Mouse (Mus musculus): ENCODE results near the gene Vps33a. TPM values are rescaled to one million over a fixed set of nuclear protein-coding genes. Genes with fewer than 3 reads are reported as not detected.

The Vps33a gene
- polyA plus RNA-seq, 1 experiment from 2014 or later = 44.7 TPM

DNA sequence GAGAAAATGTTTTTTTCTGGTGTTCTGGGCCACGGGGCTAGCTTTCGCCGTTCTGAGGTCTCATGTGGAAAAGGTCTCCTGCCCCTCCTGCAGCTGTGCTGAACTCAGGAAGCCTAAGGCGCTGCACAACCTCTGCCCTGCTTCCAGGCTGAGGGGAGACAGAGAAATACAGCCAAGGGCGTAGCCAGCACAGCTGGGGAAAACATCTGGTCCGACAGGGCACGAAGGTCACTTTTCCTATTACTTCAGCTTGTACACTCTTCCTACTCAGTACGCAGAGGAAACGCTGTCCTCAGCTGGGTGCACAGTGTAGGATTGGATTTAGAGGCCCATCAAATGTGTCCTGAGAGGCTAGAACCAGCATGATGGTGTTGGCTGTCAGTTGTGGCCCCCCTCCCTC is 82.9 kb downstream of the Vps33a start:
- no peak for ATAC-seq
- 68% methylated on average over 9 of the region's 9 CpGs for WGBS
- Histone ChIP-seq H3K4me3 (ENCODE audit: low read depth, low read length) (no peak overlapping the region), H3K4me2 (ENCODE audit: low read length) (no peak overlapping the region), H3K9ac (ENCODE audit: low read depth, low read length) (no peak overlapping the region), H3K27me3 (ENCODE audit: control insufficient read depth, insufficient read depth, low read depth, low read length) (no peaks in the 10 kb centered on the region), H3K36me3 (ENCODE audit: control insufficient read depth, insufficient read depth, low read length) (no peaks in the 10 kb centered on the region), H3K4me1 (ENCODE audit: control insufficient read depth, insufficient read depth, low read length) (peaks cover 7% of the 10 kb centered on the region), H3K27ac (ENCODE audit: low read length) (no peak overlapping the region), H3K9me3 (replicated peaks; ENCODE audit: control insufficient read depth, low read length, poor library complexity, severe bottlenecking) (no peaks in the 10 kb centered on the region)

GRCm38 (mm10) chr5:123489112-123489785 is 83.6 kb downstream of the Vps33a start, which contains the start of the genes Lrrc43 and Il31:
Gene Lrrc43 (plus strand): TSS chr5:123489305.
Gene Il31 (minus strand): TSS chr5:123489489.
- H3K4me2 ChIP-seq (ENCODE audit: low read length) = peak within 1 kb of the TSS; percentile 64
- H3K27me3 ChIP-seq (ENCODE audit: control insufficient read depth, insufficient read depth, low read depth, low read length) = no peaks in the 10 kb centered on the region
- H3K4me1 ChIP-seq (ENCODE audit: control insufficient read depth, insufficient read depth, low read length) = peaks cover 7% of the 10 kb centered on the region
- H3K9me3 ChIP-seq (replicated peaks; ENCODE audit: control insufficient read depth, low read length, poor library complexity, severe bottlenecking) = no peaks in the 10 kb centered on the region
- peak within 1 kb of the TSS; percentile 32 for H3K4me3 ChIP-seq (ENCODE audit: low read depth, low read length)
- 7% methylated on average over 25 of the region's 25 CpGs for WGBS
- no peak within 1 kb of the TSS for H3K27ac ChIP-seq (ENCODE audit: low read length)
- H3K36me3 ChIP-seq (ENCODE audit: control insufficient read depth, insufficient read depth, low read length) = no peaks in the 10 kb centered on the region
- H3K9ac ChIP-seq (ENCODE audit: low read depth, low read length) = peak within 1 kb of the TSS; percentile 50
- ATAC-seq = peak; percentile 64; the same call in 1 of the 2 replicates

DNA sequence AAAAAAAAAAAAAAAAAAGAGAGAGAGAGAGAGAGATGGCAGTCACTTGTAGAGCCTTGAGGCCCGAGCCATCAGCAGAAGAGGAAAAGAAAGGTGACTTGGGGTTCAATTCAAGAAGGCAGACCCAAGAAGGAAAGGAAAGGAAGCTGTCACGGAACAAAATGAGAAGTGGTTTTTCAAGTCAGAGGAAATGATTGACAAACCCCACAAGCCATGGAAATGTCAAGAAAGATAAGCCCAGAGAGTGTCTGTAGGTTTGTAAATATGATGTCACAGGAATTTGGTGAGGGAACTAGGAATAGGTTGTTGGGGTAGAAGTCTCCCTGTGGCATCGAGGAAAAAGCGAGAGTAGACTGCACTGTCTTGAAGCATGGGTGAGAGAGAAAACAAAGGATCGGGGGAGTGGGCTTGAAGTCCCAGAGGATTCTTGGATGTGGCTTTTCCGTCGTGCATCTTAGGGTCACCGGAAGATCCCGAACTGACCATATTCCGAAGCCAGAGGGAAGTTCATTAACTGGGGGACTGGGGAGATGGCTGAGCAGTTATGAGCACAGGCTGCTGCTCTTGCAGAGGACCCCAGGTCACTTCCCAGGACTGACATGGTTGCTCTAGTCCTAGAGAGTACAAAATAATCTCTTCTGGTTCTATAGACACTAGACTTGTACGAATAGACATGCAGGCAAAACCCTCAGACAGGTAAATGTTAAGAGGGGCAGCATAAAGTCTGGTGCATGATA is 85.0 kb downstream of the Vps33a start:
- H3K9ac ChIP-seq (ENCODE audit: low read depth, low read length) = no peak overlapping the region
- peaks cover 7% of the 10 kb centered on the region for H3K4me1 ChIP-seq (ENCODE audit: control insufficient read depth, insufficient read depth, low read length)
- no peak overlapping the region for H3K4me3 ChIP-seq (ENCODE audit: low read depth, low read length)
- 88% methylated on average over 11 of the region's 11 CpGs for WGBS
- H3K4me2 ChIP-seq (ENCODE audit: low read length) = no peak overlapping the region
- H3K27ac ChIP-seq (ENCODE audit: low read length) = no peak overlapping the region
- no peaks in the 10 kb centered on the region for H3K27me3 ChIP-seq (ENCODE audit: control insufficient read depth, insufficient read depth, low read depth, low read length)
- H3K36me3 ChIP-seq (ENCODE audit: control insufficient read depth, insufficient read depth, low read length) = no peaks in the 10 kb centered on the region
- H3K9me3 ChIP-seq (replicated peaks; ENCODE audit: control insufficient read depth, low read length, poor library complexity, severe bottlenecking) = no peaks in the 10 kb centered on the region
- ATAC-seq = no peak

Small RNA genes within 50 kb of the gene (microRNA-seq; reads per million reads assigned to microRNA genes)
- gene Mir7647 = 0.86 reads per million

Other genes starting within 250 kb of the Vps33a start
- 34.1 and 36.7 TPM in 2 replicates for gene Bcl7a, start 229.2 kb downstream of the Vps33a start, polyA plus RNA-seq (2015; fragmentation: Nextera tagmentation; extraction: Ambion mirVana)
- gene Mlxip, start 178.2 kb downstream of the Vps33a start, polyA plus RNA-seq (2015; fragmentation: Nextera tagmentation; extraction: Ambion mirVana) = 15.5 and 19.0 TPM in 2 replicates
- gene Lrrc43, start 83.7 kb downstream of the Vps33a start, polyA plus RNA-seq (2015; fragmentation: Nextera tagmentation; extraction: Ambion mirVana) = 0.76 and 1.4 TPM in 2 replicates
- not detected in 2 replicates for gene Il31, start 83.5 kb downstream of the Vps33a start, polyA plus RNA-seq (2015; fragmentation: Nextera tagmentation; extraction: Ambion mirVana)
- gene B3gnt4, start 62.6 kb downstream of the Vps33a start, polyA plus RNA-seq (2015; fragmentation: Nextera tagmentation; extraction: Ambion mirVana) = 0.58 and 1.4 TPM in 2 replicates
- gene Diablo, start 48.9 kb downstream of the Vps33a start, polyA plus RNA-seq (2015; fragmentation: Nextera tagmentation; extraction: Ambion mirVana) = 109 and 111 TPM in 2 replicates
- 0.73 and 0.92 TPM in 2 replicates for gene Gm49027, start 47.5 kb downstream of the Vps33a start, polyA plus RNA-seq (2015; fragmentation: Nextera tagmentation; extraction: Ambion mirVana)
- gene Clip1, start 111.6 kb upstream of the Vps33a start, polyA plus RNA-seq (2015; fragmentation: Nextera tagmentation; extraction: Ambion mirVana) = 86.1 and 93.6 TPM in 2 replicates
- 70.5 and 76.7 TPM in 2 replicates for gene Zcchc8, start 148.1 kb upstream of the Vps33a start, polyA plus RNA-seq (2015; fragmentation: Nextera tagmentation; extraction: Ambion mirVana)
- 124 and 134 TPM in 2 replicates for gene Rsrc2, start 176.4 kb upstream of the Vps33a start, polyA plus RNA-seq (2015; fragmentation: Nextera tagmentation; extraction: Ambion mirVana)
- 2.8 and 3.1 TPM in 2 replicates for gene Kntc1, start 176.7 kb upstream of the Vps33a start, polyA plus RNA-seq (2015; fragmentation: Nextera tagmentation; extraction: Ambion mirVana)